Mouse (Mus musculus): ENCODE data around the gene BC053393.

DNA sequence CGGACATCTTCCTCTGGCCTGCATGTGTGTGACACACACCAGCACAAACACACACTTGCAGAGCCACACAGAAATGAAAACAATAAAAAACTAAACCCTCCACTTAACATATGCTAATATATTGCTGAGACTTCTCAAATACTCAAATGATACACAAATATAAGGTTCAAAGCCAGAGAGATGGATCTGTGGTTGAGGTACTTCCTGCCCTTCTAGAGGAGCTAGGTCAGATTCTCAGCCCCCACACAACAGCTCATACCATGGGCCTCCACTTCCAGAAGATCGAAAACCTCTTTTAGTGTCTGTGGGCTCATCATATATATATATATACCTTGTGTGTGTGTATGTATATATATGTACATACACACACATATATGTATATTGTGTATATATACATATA lies 5.4 kb upstream of the BC053393 start:
- no peak for TF ChIP-seq CTCF (IDR thresholded peaks at IDR 0.05; ENCODE audit: insufficient read depth, low read length)
- no peak for TF ChIP-seq POLR2A (IDR thresholded peaks at IDR 0.05; ENCODE audit: borderline replicate concordance, extremely low read depth, low read depth, low read length)
